Mouse (Mus musculus): ENCODE measurements at regions not wholly inside any gene's neighbourhood (a gene's known extent, or its start where the extent isn't known, plus 50 kb on each side); places are given as distances from the start of the nearest gene placed in this dataset.

DNA sequence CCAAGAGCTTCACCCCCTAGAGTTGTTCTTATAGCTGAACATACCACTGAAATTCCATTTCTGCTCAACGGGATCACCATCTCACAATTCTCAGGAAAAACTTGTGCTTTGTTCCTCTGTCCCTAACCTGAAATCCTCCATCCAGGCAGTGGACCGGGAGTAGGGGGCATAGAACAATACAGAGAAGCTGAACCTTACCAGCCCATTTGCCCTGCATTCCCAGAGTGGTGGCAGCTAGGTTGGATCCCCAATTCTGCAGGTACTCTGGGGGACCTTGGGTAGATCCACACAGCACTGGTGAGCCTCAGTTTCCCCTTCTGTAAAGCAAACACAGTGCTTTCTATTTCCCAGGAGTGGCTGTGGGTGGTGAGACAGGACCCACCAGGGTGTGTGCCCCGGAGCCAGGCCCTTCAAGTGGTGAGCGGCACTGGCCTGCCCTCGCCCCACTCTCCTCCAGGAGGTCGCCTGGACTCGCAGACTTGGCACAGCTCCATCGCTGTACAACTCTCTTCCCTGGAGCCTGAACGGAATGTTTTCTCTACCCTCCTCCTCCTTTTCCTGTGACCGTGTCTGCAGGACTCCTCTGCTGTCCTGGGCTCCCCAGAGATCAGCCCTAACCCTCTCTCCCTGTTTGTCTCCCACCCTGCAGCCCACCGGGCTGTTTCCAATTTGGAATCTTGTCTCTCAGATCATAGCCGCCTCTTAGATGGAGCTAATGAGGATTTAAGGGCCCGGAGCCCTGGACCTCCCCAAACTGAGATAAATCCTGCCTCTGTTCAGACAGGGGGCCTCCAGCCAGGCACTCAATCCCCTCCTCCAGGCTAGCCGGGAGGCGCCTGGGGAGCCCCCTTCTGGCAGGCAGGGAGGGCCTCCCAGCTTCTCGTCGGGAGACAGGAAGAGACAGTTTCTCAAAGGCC is 52.3 kb upstream of the Cux1 start:
- peak; percentile 45 for DNase-seq

DNA sequence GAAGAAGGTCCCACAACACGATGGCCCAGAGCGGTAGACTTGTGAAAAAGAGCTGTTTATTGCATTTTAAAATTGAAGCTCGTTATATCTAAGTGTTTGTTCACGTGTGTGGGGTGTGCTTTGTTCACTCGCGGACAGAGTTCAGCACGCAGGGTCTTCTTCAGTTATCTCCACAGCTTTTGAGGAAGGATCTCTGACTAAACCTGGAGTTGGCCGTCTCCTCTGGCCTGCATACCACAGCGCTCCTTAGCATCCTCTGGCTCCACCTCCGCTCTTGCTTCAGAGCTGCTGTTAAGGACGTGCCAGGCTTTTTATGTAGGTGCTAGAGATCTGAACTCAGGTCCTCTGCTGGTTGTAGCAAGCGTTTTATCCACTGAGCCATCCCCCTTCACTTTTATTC is 52.9 kb upstream of the Cux1 start:
- DNase-seq: no peak

DNA sequence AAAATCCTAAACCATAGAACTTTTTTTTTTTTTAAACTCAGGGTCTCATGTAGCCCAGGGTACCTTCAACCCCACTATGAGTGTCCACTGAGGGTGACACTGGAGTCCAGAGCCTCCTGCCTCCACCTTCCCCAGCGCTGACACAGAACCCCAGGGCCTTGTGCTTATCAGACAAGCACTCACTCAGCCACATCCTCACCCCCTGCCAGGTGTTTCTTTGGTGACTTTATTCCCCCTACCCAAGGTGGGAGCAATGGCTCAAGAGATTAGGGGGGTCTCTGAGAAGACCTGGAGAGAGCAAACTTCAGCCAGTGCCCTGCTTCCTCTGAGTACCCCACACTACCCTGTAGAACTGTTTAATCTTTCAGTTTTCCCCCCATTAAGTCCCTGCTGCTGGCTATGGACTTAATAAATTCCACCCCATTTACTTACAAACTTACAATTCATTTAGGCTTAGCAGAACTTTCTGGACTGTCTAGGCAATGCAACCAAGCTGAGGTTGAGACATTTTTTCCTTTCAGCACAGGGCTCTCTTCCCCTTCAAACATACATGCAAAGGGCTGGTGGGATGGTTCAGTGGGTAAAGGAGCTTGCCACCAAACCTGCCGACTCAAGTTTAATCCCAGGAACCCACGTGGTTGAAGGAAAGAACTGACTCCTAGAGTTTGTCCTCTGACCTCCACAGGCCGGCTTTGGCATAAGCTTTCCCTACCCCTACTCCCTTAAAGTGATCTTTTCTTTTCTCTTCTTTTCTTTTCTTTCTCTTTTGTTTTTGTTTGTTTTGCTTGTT is 54.2 kb upstream of the Cux1 start:
- DNase-seq: no peak

DNA sequence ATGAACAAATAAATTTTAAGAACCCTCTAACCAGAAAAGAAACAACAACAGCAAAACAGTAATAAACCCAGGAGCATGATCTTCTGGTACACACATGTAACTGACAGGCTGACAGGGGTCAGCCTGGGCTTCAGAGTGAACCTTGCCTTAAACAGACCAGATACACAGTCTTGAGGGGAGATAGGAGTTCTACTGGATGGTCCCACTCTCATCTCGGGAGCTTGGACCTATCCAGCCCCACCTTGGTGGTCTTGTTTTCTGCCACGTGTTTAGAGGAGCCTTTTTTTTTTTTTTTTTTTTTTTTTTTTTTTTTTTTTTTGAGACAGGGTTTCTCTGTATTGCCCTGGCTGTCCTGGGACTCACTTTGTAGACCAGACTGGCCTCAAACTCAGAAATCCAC is 54.9 kb upstream of the Cux1 start:
- no peak for DNase-seq

DNA sequence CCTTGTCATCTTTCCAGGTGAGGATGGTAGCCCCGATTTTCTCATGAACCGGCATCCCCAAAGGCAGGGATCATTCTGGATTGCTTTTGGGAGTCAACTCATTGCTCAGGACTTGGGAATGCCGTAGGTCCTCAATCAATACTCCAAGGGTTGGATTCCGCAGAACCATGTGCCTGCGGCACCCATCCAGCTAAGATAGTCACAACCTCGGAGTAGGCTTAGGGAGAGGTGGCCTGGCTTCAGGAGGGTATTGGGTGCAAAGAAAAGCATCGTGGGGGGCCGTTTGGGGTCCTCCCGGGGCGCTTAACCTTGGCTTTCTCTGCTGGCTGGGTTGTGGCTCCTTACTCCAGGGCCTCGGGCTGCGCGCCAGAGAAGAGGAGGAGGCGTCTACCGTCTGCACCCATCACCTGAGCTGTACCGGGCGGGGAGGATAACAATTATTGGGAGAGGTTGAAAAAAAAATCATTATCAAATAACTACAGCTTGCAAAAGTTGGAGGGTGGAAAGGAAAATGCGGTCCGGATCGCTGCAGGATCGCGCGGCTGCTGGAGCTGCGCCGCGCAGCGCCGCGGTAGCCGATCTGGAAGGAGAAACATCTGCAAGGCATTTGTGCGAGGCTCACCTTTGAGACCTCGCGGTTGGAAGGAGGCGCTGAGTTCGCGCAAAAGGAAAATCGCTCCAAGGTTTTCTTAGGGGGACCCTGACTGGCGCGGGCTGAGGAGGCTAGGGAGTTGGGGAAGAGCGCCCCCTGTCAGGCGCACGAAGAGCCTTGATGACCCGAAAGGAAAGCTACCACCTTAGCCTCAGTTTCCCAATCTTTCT is 55.6 kb upstream of the Cux1 start:
- peak; percentile 72 for DNase-seq

DNA sequence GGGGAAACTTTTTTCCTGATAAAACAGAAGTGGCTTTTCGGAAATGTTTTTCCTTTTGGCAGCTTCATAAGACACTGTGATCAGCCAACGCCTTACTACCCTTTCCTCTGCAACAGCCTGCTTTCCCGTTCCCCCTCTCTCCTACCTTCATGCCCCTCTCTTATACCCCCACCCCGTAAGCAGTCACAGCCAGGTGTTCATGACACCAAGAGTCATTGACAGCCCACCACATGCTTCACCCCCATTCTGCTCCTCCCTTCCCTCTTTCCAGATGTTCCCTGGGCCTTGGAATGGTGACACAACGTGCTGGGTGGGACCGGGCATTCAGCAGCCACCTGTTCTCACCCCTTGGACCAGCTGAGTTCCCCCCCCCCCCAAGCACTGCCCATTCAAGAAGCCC is 56.5 kb upstream of the Cux1 start:
- DNase-seq: no peak

DNA sequence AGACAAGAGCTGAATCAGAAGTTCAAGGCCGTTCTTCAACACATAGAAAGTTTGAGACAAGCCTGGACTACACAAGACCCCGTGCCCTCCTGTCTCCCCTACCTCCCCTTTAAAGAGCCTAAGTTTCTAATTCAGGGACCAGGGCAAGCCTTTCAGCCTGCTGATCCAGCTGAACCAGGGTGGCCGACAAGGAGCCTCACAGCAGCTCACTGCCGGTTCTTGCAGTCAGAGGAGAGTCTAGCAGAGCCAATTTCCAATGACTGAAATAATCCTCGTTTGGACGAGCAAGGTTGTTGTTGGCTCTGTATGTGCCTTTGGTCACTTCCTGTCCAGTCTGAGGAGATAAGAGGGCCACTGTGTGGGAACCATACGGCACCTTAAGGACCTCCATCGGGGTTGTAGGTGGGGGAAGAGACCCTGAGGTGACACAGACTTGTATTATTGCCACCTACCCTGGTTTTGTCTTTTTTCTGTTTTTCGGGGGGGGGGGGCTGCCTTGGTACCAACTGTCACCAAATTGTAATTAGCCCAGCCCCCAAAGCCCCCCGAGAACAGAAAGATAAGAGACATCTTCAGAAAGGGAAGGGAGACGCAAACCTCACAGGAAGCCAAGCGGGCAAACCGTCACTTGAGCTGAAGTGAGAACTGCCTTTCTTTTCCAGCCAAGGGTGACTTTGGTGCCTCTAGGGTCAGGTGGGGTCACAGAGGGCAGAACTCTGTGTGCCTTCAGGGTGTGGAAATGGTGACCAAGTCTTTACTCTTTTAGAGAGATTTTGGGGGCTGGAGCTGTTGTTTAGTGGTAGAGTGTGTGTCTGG is 58.1 kb upstream of the Cux1 start:
- no peak for DNase-seq

DNA sequence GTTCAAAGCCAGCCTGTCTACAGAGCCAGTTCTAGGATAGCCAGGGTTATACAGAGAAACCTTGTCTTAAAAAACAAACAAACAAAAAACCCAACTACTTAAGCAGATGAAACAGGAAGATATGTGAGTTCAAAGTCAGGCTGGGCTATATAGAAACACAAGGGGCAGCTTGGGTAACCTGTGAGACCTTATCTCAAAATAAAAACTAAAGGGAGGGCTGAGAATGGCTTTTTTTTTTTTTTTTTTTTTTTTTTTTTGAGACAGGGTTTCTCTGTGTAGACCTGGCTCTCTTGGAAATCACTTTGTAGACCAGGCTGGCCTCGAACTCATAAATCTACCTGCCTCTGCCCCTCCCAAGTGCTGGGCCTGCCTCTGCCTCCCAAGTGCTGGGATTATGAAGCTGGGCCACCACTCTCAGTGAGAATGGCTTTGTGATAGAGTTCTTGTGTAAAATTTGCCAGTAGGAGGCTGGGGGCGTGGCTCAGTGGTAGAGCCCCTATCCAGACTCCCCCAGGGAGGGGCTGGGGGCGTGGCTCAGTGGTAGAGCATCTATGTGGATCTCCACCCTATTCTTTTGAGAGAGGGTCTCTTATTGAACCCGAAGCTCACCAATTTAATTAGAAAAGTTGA is 59.0 kb upstream of the Cux1 start:
- DNase-seq: no peak

DNA sequence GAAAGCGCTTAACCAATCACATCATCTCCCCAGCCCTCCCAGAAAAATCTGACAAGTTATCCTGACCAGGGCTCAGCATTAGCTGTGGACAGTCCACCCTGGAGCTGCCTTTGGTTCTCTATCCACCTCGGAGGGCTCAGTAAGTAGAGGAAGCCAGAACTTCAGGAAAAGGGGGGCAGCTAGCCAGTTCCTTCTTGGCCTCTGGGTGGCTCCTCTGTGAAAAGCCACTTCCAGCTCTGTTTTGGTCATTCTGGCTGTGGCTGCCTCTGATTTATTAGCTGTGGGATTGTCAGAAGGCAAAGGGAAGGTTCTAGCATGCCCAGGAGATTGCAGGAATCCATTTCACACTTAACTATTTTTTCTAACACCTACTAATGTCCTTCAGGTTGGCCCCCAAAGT is 59.6 kb upstream of the Cux1 start:
- DNase-seq: no peak

DNA sequence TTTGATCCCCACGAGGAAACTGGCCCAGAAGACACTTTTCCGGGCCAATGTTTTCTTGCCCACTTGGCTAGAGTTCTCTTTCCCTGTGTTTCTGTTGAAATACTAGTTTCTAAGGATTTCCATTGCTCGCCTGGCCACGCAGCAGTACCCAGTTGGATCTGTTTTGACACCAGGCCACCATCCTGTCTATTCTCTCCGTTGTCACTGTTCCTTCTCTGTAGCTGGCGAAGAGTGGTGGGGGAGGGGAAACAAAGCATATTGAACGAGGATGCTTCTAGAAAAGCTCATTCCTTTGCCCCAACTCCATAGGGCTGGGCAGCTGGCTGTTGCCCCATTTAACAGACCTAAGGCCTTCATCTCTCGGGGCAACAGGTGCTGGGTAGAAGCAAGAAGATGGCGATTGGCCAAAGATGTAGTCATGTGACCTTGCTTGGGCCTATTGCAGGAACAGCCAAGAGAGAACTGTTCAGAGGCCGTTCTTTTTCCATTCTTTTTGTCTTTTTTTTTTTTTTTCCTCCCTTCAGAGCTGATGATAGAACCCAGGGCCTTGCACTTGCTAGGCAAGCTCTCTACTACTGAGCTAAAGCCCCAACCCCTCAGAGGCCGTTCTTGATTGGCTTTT is 60.5 kb upstream of the Cux1 start:
- no peak for DNase-seq

DNA sequence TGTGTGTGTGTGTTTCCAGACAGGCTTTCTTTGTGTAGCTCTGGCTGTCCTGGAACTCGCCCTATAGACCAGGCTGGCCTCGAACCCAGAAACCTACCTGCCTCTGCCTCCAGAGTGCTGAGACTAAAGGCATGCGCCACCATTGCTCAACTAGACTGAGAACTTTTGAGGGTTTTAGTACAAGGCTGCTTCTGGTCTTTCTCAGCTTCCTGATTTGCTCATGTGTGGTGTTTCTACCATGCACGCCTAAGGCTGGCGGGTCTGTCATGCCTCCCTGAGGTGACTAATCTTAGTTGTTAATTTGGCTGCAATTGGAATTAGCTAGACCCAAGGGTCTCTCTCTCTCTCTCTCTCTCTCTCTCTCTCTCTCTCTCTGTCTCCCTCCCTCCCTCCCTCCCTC is 61.2 kb upstream of the Cux1 start:
- DNase-seq: no peak

DNA sequence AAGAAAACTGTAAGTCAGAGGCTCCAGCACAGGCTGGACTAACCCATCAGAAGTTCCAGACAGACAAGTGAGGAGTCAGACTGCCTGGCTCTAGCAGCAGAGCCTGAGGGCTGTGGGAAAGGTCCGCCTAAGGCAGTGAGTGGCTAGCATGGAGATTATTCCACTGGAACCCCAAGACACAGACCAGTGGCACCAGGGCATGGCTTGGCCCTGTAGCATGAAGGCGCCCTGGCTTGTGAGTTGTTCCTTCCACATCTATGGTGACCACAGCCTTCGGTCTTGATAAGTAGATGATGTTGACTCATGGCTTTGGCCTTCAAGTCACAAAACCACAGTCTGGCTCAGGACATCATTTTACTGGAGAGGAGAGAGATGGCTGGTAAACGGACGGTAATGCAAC is 60.7 kb upstream of the Myl10 start:
- DNase-seq: no peak

DNA sequence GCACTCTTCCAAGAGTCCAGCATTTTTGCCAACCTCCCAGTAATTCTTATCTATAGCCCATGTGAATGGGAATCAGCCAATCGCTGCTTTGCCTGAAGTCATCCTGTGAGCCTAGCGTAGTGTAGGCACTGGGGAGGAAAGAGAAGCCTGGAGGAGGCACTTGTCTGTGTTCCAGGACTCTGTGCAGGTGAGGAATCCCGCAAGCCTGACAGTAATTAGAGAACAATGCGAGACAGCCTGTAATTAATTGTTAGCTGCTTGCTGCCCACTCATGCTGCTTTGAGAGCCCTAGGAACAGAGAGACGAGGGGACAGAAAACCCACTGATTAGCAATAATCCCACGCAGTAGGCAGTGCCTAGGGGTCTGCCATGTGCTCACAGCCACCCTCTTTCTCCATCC is 59.0 kb upstream of the Myl10 start:
- DNase-seq: no peak

DNA sequence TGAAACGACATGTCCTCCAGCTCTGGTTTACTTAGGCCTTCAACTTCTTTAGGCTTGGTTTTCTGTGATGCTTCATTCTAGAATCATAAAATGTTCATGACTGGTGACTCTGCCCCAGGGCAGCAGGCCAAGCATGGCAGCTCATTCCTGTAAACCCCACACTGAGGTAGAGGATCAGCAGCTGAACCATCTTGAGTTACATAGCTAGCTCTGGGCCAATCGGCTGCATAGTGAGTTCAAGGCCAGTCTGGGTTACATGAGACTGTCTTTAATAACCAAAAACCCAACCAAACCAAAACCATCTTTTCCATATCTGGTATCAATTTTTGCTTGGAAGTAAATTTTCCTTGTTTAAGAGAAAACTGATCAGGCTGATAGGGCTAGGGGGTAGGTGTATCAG is 57.8 kb upstream of the Myl10 start:
- DNase-seq: no peak

DNA sequence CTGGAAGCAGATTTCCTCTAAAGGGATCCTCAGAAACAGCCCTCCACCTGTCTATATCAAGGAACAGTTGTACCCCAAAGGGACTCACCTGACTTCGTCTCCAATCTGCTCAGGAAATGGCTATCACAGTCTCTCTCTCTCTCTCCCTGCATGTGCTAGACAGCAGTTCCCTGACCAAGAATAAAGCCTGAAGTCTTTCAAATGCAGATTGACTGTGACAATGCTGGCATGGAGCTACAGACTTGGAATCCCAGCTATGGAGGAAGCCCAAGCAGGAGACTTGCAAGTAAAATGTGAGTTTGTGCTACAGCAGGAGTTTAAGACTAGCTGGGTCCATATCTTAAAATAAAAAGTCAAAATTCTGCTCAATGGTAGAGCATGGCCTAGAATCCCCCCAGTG is 56.5 kb upstream of the Myl10 start:
- no peak for DNase-seq

DNA sequence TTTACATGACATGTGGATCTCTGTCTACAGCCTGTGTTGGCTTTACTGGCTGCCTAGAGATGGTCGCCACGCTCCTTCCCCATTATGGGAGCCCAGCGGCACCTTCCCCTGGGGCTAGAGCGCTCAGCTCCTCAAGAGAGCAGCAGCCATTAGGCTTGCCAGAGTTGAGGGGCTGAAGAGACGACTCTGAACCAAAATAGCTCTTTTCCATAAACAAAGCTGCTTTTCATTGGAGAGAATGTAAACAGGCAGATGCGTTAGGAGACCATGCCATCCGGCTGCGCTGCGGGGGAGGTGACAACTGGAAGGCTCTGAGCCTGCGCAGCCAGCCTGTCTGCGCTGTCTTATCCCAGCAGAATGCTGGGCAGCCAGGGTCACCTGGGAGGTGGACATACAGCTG is 55.1 kb upstream of the Myl10 start:
- DNase-seq: no peak

DNA sequence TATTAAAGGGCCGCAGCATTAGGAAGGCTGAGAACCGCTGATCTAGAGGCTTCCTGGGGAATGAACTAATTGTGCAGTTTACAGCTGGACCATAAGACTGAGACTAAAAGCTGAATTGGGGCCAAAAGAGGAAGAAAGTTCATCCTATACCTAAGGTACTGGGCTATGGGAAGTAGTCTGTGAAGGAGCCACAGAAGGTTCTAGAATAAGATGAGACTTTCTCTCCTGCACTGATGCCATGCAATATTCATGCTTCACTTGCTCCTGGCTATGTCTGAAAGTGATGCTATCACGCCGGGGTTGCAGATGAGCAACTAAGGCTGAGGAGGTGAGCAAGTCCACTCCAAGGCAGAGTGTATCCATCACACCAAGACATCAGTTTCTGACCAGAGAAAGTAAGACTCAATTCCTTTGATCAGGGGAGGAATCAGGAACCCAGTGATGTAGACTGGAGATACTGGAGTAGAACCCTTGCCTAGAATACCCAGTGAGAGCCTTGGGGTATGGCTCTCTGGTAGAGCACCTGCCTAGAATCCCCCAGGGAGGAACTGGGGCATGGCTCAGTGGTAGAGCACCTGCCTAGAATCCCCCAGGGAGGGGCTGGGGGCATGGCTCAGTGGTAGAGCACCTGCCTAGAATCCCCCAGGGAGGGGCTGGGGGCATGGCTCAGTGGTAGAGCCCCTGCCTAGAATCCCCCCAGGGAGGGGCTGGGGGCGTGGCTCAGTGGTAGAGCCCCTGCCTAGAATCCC is 51.9 kb upstream of the Myl10 start:
- DNase-seq: no peak

DNA sequence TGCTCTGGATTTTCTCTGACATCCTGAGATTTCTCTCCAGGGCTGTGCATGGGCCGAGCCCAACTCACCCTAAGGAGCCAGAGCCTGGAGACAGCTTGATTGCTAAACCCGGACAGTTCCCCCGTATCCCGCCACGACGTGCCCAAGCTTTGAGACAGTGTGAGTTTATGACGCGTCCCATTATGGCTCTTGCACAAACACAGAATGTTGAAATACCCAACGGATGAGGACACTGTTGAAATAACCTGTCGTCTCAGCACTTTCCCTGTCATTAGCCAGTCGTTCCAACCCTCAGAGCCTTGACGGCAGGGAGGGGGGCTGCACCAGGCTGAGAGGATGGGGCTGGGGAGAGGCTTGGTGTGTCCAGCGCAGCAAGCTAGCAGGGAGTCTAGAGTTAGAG is 50.7 kb upstream of the Myl10 start:
- no peak for DNase-seq
